Mouse (Mus musculus): Measurements from ENCODE around the gene Rcor2.

GRCm38 (mm10) chr19:7218753-7219152, 48.4 kb upstream of the Rcor2 start:
- TF ChIP-seq CTCF (IDR thresholded peaks at IDR 0.05; ENCODE audit: extremely low read depth, insufficient read depth, insufficient read length, insufficient replicate concordance), result no peak
- no peak for TF ChIP-seq POLR2A (IDR thresholded peaks at IDR 0.05; ENCODE audit: low read depth, low read length)
